Mouse (Mus musculus): ENCODE results near the gene Olfr1537. TPM values are rescaled to one million over a fixed set of nuclear protein-coding genes. Genes with fewer than 3 reads are reported as not detected.

The Olfr1537 gene
- total RNA-seq (2023): not detected in 4 replicates

DNA sequence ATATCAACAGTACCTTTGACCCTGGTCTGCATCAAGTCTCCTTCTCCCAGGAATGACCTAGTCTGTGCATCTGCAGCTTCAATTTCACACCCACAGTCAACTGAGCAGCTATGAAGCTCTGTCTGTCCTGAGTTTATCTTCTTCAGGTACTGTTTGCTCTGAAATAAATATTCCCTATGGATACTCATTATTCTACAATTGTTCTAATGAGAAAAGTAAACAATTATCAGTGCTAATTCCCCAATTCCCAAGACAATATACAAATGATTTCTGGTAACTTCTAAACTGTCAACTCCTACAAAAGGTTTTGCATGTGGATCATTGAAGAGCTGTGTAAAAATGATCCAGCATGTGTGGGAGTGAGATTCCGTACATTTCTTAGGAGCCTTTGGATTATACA is at the start of gene Olfr1537:
Gene Olfr1537 (minus strand): TSS at position 101 of the 400 bp plus-strand sequence.

DNA sequence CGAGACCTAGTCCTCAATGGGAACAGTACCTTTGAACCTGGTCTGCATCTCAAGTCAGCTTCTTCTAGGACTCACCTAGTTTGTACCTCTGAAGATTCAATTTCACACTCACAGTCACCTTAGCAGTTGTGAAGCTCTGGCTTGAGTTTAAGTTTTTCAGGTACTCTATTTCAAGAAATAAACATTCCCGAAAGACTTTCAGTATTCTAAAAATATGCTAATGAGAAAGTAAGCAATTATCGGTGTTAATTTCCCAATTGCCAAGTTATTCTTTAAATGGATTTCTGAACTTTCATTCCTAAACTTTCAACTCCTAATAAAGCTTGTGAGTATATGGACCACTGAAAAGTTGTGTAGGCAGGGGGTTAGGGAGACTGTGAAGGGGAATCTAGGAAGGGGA is 26.9 kb upstream of the Olfr1537 start, which contains the start of gene Olfr945:
Gene Olfr945 (minus strand): TSS at position 101 of the 400 bp plus-strand sequence.

DNA sequence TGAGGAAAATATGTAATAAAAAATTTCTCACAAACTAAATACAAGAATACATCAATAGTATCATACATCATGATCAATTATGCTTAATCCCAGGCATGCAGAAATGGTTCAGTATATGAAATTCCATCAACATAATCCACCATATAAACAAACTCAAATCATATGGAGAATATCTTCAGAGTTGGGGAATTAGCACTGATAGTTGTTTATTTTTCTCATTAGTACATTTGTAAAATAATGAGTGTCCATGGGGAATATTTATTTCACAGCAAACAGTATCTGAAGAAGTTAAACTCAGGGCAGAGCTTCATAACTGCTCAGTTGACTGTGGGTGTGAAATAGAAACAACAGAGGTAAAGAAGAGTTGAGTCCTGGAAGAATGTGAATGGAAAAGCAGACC is 48.2 kb downstream of the Olfr1537 start, which contains the start of gene Olfr944:
Gene Olfr944 (plus strand): TSS at position 301 of the 400 bp plus-strand sequence.

Other genes starting within 250 kb of the Olfr1537 start
- gene Olfr146, start 226.6 kb downstream of the Olfr1537 start, total RNA-seq (2023): not detected in 4 replicates
- gene Olfr937, start 185.0 kb downstream of the Olfr1537 start, total RNA-seq (2023): not detected in 4 replicates
- gene Olfr938, start 171.1 kb downstream of the Olfr1537 start, total RNA-seq (2023): not detected in 4 replicates
- gene Olfr27, start 121.9 kb downstream of the Olfr1537 start, total RNA-seq (2023): not detected in 4 replicates
- not detected in 4 replicates for gene Olfr943, start 83.7 kb downstream of the Olfr1537 start, total RNA-seq (2023)
- gene Olfr944, start 48.1 kb downstream of the Olfr1537 start, total RNA-seq (2023): not detected in 4 replicates
- not detected in 4 replicates for gene Olfr945, start 26.8 kb upstream of the Olfr1537 start, total RNA-seq (2023)
- gene Olfr948, start 76.1 kb upstream of the Olfr1537 start, total RNA-seq (2023): not detected in 4 replicates
- gene Olfr951, start 137.4 kb upstream of the Olfr1537 start, total RNA-seq (2023): not detected in 4 replicates
- gene Olfr952, start 177.2 kb upstream of the Olfr1537 start, total RNA-seq (2023): not detected in 4 replicates
- gene Olfr954, start 206.7 kb upstream of the Olfr1537 start, total RNA-seq (2023): not detected in 4 replicates
- not detected in 4 replicates for gene Olfr955, start 221.9 kb upstream of the Olfr1537 start, total RNA-seq (2023)
- not detected in 4 replicates for gene Olfr44, start 244.0 kb upstream of the Olfr1537 start, total RNA-seq (2023)